Mouse (Mus musculus): Measurements from ENCODE around the gene Cdk17.
A peak's percentile ranks its signal among the peaks of the same experiment; 100 is the strongest.

The Cdk17 gene

DNA sequence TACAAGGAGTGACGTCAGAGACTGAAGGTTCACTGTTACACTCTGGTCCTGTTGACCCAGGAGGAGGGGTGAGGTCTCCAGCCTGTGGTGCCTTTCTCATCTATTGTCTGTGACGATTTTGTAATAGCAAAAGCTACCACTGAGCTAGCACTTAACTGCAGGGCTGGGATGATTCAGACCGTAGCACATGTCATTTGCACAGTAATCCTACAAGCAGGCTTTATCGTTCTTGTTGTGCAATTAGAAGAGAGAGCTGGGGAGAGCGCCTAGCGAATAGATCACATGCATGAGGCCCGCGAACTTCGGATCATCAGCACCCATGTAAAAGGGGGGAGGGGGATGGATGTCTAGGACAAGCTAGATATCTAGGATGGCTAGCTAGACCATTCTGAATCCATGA lies 105.2 kb downstream of the Cdk17 start:
- no peak for DNase-seq

DNA sequence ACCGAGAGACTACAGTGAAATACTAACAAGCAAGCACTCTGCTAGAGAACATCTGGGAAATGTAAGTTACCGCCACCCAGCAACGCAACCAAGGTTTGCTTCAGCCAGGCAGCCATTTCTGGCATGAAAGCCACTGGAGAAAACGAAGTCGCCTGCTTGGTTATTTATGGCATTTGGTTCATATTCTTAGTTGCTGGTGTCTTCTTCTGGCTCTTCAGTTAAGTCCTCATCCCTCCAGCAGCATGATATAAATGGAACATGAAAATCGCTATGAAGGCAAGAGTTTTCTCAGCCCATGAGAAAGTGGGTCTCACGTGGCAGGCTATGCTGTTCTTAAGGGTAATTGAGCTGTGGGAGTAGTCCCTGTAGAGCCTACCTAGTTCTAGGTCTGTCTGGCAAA lies 105.8 kb downstream of the Cdk17 start:
- no peak for DNase-seq

DNA sequence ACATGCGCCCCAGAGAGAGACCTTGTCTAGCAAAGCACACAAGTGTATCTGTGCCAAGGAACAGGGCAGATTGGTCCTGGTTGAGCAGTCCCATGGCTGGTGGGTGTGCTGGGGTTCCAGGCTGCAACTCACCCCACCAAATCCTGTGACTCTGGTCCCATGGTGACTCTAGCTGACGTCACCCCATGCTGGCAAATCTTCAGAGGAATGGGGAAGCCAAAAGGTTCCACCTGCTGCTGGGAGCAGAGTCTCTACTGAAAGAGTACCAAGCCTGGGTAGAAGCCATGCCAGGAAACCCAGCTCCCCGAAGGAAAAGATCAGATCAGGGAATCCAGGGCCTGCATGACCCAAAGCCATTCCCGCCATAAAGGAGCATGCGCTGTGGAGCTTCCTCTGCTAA lies 106.8 kb downstream of the Cdk17 start:
- no peak for DNase-seq

DNA sequence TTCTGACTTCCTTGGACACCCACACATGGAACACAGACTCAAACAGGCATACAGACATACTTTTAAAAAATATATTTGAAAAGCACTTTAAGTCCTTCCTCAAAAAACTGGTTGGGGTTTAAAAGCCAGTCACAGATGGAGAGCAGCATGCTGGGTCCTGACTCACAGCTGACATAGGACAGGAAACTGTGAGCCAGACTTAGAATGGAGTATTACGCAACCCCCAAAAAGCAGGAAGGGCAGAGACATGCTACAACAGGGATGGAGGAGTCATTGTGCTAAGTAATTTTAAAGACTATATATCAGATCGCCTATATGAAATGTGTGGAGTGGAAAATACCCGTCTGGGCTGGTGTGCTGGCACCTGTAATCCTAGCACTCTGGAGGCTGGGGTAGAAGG lies 107.7 kb downstream of the Cdk17 start:
- no peak for DNase-seq

DNA sequence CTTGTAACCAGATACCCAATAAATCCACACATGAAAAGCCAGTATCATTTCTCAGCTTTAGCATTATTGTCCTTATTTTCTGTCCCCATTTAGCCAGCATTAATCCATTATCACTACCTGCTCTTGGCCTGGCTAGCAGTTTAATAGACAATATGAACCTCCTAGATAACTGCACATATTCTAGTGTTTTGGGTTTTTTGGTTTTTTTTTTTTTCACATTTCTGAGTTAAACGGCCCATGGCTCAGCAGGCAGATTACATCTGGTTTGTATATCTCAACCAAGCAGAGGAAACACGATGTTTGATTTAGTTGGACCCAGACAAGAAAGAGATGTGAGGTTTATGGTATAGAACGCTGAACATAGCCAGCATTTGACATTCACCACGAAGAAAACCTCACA lies 109.1 kb downstream of the Cdk17 start:
- no peak for DNase-seq

DNA sequence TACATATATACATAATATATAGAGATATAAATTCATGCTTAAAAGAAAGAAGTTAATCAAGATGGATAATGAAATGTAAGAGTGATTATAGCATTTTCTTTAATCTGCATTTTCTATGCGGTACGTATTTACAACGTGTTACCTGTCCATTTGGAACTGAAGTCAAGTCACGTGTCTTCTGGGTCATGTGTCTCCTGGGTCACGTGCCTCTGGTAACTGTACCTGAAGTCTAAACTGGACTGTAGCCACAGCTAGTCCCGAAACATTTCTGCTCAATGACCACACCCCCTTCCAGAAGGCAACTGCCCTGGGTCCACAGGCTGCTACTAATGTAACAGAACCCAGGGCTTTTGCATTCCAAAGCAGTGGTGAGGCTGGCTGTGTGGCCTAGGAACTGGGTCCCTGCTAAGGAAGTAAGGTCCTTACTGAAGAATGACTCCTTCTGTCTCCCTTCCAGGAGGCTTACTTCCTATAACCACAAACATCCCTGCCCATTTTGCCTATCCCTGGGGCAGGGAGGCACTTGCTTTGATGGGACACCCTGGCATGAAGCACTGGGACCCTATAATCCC lies 110.3 kb downstream of the Cdk17 start:
- DNase-seq, result no peak

DNA sequence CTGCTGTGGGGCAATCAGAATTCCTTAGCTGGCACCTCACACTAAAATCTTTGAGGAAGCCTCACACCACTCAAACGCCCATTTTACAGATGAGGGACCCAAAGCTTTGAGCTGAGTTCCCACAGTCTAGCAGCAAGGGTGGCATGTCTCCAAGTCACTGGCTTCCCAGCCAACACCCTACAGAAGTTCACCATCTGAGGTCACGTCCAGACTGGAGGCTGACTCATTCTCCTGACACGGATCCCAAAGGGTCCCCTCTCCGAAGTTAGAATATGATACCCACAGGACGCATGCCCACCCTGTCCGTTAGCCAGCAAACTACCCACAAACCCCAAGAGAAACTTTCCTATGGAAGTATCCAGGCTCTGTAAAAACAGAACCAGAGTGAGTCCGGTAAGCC lies 111.2 kb downstream of the Cdk17 start:
- no peak for DNase-seq

DNA sequence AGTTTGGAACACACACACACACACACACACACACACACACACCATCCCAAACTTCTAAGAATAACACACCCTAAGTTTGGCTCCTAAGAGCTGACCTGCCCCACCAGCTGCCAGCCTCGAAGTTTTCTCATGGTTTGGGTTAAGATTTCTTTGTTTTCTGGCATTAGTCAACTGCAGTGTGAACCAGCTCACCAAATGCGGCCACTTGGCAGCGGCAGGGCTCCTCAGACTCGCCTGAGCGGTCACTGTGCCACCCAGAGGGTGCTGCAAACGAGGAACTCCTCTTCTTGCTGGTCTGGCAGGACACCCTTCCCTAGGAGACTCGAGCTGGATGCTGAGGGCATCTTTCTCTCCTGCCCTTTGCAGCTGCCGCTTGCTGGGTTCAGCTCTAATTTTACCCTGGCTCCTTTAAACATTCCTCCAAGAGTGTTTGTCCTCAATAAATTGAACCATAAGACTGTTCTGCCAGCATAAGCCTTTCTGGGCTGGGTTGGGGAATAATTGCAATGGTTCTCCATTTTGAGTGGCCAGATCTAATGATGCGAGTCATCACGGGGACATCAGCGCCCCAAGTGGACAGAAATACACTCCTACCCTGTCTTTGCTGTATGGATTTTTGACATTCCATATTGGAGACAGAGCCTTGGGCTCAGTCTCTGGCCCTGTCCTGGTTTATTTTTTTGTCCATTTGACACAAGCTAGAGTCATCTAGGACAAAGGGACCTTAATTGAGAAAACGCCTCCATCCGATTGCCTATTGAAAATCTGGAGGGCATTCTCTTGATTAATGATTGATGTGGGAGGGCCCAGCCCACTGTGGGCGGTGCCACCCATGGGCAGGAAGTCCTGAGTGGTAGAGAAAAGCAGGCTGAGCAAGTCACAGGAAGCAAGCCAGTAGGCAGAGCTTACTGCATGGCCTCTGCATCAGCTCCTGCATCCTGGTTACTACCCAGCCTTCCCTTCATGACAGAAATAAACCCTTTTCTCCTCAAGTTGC lies 112.6 kb downstream of the Cdk17 start:
- no peak for DNase-seq

DNA sequence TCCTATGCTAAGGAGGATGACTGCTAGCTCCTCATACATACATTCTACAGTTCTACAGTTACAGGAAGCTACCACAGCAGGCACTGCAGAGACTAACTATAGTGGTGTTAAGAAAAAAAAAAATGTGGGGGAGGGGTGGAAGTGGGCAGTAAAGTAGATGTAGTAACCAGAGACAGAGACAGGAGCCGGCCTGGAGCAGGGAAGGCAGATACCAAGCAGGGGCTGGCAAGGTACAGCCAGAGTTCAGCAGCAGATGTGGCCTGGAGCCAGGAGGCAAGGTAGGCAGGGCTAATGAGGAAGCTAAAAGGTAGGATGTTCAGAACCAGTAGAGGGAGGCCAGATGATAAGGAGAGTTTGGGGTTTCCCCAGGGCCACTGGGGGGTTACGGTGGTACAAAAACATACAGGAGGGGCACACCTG lies 113.6 kb downstream of the Cdk17 start:
- DNase-seq, result no peak

DNA sequence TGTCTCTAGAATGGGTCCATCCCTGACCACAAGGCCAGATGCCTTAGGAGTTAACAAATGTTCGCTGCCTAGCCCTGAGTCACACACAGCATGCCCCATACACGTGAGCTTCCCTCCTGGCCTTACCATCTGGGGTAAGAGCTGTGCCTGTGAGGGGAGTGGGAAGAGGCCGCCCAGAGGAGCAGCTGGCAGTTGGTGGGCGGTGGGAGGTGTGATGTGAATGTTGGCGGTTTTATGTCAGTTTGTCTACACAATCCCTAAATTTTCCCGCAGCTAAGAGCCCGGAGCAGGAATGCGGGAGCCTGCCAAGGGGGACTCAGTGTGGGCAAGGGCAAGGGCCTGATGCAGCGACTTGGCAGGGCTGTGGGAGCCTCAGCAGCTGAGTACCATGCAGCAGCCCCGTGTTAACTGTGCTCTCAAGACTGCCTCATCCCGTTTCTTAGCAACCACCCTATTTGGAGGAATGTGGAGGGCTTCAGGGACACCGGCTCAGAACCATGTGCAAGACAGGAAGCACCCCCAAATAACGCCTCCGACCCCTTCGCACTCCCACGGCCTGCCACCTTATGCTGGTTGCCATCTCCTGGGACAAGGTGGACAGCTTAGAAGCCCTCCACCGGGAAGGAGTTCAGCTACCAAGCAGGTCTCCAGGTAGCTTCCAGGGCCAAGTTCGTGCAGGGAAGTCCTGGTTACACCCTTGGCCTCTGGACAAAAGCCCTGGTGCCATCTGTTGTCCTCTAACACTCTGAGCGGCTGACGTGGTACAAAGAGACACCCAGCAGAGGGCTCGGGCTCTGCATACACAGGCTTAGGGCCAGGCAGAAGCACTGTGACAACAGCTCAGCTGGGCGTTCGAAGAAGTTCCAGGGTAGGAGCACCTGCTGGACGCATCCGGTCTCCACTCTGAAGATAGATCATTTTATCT lies 114.8 kb downstream of the Cdk17 start:
- peak; percentile 82 for DNase-seq

DNA sequence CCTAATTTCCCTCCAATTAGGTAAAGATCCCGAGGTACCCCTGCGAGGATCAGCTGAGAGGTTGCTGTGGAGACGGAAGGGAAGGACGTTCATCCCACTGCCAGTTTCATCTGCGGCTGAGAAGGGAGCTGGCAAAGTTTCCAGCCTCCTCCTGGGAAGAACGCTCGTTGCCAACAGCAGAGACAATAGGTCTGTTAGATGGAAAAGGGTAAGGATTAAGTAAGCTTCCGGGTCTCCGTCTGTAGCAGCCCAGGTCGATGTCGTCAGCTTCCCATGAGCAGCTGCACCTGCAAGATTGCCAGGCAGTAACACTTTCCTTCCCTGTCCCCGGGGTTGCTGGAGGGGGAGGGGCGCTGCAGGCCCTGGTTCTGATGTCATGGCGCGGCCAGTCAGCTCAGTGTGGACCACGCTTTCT lies 115.7 kb downstream of the Cdk17 start:
- peak; percentile 72 for DNase-seq

DNA sequence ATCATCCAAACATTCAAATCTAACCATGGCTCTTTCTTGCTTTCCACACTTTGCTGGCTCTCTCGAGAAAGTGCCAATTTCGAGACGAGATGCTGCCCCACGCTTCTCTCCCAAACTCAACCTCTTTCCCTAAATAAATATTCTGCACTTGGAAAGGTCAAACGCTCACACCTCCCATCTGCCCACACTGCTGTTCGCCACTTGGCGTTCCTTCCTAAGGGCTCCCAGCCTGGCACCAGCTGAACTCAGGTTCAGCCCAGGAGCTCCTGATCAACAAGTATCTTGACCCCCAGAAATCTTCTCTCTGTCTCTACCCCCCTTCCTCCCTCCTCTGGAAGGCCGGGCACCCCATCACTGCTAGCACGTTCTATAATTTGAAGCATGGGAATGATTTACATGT lies 116.2 kb downstream of the Cdk17 start:
- no peak for DNase-seq

DNA sequence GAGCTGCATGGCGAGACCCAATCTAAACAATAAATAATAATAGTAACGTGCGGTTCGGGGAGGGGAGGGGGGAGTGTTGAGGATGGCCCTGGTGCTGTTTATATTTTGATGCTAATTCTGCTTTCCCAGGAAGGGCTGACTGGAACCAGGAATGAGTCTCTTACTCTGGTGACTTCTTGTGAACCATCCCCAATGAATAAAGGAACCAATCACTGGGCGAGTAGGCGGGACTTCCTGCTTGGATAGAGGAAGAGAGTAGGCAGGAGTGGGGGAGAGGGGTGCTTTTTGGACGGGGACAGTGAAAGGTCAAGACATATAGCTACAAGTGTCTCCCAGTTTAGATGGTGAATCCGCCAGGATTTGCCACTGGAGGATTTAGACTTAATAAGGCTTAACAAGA lies 117.7 kb downstream of the Cdk17 start:
- DNase-seq, result no peak

DNA sequence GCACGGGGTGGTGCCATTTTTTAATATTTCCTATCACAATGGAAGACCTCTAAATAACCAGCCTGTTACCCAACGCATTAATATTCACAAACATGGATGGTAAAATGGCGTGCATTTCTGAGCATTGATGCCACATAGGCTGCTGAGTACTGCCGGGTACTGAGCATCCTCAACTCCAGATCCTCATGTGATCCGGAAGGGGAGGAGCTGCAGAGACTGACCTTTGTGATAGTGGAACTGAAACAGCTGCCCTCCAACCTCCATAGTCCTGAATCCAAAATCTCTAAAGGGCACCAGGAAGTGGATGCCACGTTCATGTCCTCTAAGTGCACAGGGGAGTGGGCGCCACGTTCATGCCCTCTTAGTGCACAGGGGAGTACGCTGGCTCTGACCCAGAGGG lies 118.4 kb downstream of the Cdk17 start:
- DNase-seq, result no peak

DNA sequence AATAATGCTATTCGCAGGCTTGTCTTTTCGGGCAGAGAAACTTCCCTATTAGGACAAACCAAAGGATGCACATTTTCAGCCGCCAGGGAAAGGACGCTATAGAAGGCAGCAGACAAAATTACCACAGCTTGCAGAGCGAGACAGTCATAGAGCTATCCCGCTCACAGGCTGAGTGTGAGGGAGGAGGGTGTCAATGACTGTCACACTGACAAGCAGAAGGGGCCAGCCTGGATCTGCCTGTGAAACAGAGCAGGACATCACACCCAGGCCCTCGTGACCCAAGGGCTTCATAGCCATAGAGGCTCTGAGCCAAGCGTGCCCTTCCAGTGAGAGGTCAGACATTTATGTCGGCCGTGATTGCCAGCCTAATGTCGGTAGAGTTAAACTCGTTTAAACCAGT lies 119.9 kb downstream of the Cdk17 start:
- peak; percentile 44 for DNase-seq

DNA sequence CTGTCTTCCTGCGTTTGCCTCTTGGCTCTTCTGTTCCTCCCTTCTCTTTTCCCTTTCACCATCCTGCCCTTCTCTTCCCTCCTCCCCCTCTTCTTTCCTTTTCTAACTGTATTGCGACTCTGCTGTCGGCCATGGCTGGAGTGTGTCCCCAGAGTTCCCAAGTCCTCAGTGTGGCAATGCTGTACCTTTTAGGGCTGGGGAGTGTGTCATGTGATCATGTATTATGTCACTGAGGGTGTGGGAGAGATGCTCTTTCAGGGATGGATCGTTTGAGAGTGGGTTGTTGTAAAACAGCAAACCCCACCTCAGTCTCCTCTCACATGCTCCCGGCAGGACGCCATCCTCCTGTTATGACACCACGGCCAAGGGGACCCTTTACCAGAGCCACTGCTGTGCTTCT lies 120.4 kb downstream of the Cdk17 start:
- no peak for DNase-seq

DNA sequence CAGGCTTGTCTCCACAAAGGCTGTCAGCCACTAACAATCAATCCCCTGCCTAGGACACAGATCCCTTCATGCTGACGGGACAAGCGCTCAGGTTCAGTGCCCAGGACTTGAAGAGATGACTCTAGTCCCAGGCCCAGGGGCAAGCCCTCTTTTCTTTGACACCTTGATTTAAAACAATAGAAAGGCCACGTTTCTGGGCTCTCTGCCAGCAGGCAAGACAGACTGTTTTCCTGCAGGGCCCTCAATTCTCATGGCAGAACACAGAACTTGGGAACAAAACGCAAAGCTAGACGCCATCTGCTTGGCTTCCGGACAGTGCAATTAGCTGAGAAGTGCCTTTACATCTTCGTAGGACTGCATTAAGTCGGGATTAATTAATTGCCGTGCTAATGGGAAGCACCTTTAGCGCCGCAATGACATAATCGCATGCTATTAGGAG lies 121.9 kb downstream of the Cdk17 start:
- no peak for DNase-seq

DNA sequence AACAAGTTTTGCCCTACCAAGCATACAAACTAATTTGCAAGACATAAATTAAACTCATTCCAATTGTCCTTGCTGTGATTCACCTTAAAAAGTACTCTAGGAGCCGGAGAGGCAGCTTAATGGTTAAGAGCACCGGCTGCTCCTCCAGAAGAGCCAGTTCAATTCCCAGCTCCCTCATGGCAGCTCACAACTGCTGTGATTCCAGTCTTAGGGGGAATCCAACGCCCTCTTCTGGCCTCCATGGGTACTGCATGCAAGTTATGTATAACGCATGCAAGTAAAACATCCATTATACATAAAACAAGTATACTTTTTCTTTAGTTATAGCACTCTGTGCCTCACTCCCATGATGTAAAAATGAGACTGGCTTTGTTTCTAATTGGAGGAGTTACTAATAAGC lies 122.6 kb downstream of the Cdk17 start:
- no peak for DNase-seq

DNA sequence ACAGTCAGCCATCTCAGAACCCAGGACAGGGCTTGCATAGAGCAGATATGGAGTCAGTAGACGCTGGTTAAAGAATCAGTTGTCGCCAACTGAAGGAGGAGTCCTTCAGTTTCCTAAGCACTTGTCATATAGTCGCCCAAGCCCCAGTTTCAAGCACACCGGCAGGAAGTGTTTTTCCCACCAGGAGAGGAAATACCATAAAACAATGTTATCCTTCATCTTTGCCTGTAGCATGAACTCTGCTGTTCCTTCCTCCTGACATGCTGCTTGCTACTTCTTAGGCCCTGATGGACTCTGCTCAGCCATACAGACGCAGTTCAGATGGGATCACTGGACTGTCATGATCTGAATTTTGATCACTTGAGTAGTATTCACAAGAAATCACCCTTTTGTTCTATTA lies 124.8 kb downstream of the Cdk17 start:
- DNase-seq, result no peak

DNA sequence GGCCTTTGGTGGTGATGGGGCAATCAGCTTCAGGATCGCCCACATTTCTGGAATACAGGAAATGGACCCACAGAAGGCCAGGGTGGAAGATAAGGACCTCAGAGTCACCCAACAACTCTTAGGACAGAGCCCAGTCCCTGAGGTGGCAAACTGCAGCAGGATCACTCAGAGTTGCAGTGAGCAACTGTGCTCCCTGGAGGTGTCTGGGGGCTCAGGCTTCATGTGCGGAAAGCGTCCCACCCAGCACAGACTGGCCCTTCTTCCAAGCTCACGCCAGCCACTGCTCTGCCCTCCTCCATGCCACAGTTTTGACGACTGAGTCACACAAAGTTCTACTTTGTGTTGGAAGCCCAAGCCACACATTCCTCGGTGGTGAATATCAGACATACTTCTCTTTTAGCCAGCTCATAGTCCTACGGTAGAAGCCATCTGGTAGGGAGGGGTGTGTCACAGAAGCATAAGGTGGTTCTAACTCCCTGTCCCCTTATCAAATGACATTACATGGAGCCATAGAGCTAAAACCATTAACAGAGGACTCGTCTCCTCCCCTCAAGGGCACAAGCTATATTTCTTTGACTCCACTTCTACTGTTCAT lies 127.0 kb downstream of the Cdk17 start:
- DNase-seq, result no peak

DNA sequence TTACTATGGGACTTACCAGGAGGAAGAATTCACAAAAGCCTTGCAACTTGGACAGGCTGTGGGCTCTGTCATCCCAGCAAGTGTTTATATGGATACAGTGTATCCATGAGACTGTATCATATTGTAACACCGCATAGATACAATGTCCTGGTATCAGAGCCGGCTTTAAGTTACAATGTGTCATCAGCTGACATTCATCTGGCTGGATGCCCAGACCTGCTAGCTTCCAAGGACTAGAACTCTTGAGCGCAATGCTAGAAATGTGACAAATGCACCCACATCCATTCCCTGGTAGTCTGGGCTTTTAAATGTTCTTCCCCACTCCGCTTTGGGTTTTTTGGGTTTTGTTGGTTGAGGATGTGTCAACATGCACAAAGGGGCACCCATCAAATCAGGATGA lies 127.7 kb downstream of the Cdk17 start:
- peak; percentile 65 for DNase-seq

DNA sequence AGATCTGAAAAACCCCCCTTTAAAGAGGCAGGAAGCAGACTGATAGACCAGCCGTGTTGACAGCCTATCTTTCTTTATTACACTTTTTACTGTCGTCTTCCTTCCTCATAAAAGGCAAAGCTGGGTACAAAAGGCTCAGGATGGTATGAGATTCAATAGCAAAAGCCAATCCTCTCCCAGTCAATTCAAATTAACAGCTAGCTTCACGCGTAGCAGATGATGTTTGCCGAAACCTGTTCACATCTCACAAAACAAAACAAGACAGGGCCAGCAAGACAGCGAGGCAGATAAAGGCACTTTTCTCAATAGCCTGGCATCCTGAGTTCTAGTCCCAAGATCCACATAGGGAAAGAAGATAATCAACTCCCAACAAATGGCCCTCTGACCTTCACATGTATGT lies 128.7 kb downstream of the Cdk17 start:
- no peak for DNase-seq

DNA sequence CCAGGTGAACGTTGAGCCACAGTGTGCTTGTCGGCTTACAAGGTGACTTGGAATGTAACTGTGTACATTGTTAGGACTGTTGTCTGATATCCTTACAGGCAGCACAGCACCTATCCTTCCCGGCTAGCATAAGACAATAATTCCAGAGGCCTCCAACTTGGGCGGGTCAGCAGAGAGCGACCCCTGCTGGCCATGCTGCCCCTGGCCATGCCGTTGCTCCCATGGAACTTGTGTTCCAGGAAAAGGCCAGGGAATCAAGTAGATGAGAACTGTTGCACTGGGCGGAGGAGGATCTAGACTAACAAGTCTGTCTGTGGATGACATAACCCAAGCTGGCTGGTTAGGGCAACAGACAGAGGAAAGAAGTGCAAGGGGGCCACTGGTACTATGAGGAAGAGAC lies 130.7 kb downstream of the Cdk17 start:
- no peak for DNase-seq

Data from right cerebral cortex, postnatal 14 days (tissue).